Mouse (Mus musculus): ENCODE results near the gene Jag2.

GRCm38 (mm10) chr12:112894303-112894884 lies 35.2 kb downstream of the Jag2 start:
- TF ChIP-seq CTCF (IDR thresholded peaks at IDR 0.05; ENCODE audit: borderline replicate concordance, insufficient read depth, low read length): no peak
- TF ChIP-seq POLR2A (IDR thresholded peaks at IDR 0.05; ENCODE audit: low read depth, low read length): no peak
